Mouse (Mus musculus) cerebellum, adult 2 months (tissue): ENCODE measurements around the gene Copz1.

ENCODE experiments used
- CTCF ChIP-seq: fragments of 200-500 bp; IDR thresholded peaks from 2 replicates; pipeline ENCODE4 v1.5.1; 2011; ENCODE audit warnings: low read depth, mild to moderate bottlenecking, control low read depth, low read length, moderate library complexity, borderline replicate concordance; ENCODE audit not compliant: insufficient read depth
- POLR2A ChIP-seq: fragments of 200-500 bp; IDR thresholded peaks from 2 replicates; pipeline ENCODE4 v1.6.1; 2011; ENCODE audit warnings: low read length, control low read depth, borderline replicate concordance; ENCODE audit not compliant: insufficient read depth

DNA sequence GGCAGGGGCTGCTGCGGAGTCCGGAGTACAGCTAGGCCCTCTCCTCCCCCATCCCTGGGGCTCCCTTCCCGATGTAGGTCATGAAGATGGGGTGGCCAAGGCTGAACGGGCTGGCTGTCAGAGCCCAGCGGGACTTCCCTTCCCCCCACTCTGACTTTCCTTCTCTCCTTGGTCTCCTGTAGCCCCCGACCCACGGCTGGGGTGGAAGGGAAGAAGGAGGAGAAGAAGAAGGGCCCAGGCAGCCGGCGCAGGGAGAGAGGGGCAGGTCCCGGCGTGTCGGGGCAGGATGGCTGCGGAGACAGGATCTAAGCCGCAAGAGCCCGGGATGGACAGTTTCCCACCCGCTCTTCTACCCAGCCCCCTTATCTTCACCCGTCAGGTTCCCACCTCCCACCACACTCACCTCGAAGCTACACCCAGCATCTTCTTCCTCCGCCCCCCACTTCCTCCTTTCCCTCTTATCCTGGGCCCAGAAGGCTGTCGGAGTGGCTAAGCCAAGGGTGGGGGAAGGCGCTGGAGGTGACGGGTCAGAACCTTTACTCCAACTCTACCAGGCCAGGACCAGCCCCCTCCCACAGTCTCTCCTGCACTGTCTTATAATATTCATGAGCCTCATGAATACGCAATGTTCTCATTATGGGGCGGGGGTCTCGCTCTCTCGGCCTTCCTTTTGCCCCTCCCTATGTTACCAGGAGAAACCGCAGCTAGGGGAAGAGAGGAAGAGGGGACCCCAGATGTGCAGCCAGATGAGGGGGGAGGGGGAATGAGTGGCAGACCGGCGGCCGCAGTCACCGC lies 66.8 kb downstream of the Copz1 start:
- TF ChIP-seq POLR2A (no peak), CTCF (no peak)
